In the genomic region with DNA sequence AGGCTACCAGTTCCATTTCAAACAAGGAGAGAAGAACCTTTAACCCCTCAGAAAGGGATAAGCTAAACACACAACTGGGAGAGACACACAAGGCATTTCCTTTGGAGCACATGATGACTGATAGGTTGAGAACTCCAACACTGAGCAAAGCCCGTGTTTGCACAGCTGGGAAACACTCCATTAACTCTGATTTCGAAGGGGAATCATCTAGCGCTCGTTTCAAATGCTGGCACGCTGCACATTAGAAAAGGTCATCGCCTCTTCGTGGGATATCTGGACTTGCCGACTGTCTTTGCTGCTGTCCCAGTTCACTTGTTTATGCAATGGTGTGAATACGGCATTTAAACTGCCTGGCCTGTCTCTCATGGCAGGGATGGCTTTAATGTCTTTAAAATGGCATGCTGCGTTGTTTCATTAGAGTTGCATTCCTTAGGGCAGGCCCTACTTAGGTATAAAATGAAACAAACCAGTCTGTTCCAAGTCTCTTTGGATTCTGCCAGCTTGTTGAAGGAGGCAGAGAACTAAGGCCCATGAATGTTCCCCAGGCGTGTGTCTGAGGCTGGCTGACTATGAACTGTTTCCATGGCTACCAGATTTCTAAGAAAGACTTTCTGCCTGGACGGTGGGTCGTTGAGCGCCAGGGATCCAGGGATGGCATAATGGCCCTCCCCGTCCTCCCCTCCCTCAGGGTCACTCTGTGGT, we compare ENCODE assay signal across 8 mouse cellular contexts.
DNase-seq lines count a peak whose midpoint lies in the region; ATAC-seq lines count a peak whose summit lies in the region.

No protein-coding gene starts in this region.

- no peak for DNase-seq in heart, embryonic 10.5 days (ENCODE audit: low spot score)
- no peak for DNase-seq in heart, postnatal 36 days
- peak; percentile 24 for DNase-seq in embryonic facial prominence, embryonic 14.5 days (ENCODE audit: low spot score)
- peak; percentile 97 for DNase-seq in midbrain, embryonic 11.5 days (ENCODE audit: low spot score, missing footprints)
- DNase-seq in MN1 (ENCODE audit: low spot score), result no peak
- no peak for DNase-seq in T-cell, adult 2 months (ENCODE audit: low spot score)
- DNase-seq in adrenal gland, adult 8-10 months, result no peak

- intact Hi-C loops in heart, postnatal 36 days (cut with DNase I), result no loop called here

- peak overlapping the region; percentile 29; the same call in 1 of the 2 replicates for H3K4me3 ChIP-seq in heart, embryonic 10.5 days
- no peak overlapping the region for H3K4me3 ChIP-seq in embryonic facial prominence, embryonic 14.5 days (ENCODE audit: low read depth, low read length)
- no peak overlapping the region for H3K4me3 ChIP-seq in hindbrain, embryonic 15.5 days
- H3K4me3 ChIP-seq in midbrain, embryonic 11.5 days (ENCODE audit: low read depth, low read length), result no peak overlapping the region

- no peaks in the 10 kb centered on the region for H3K36me3 ChIP-seq in heart, embryonic 10.5 days
- no peaks in the 10 kb centered on the region for H3K36me3 ChIP-seq in embryonic facial prominence, embryonic 14.5 days (ENCODE audit: control insufficient read depth, insufficient read depth, low read length)
- no peaks in the 10 kb centered on the region for H3K36me3 ChIP-seq in hindbrain, embryonic 15.5 days
- H3K36me3 ChIP-seq in midbrain, embryonic 11.5 days (ENCODE audit: control insufficient read depth, insufficient read depth, low read length), result no peaks in the 10 kb centered on the region

- no peaks in the 10 kb centered on the region for H3K9me3 ChIP-seq in heart, embryonic 10.5 days
- no peaks in the 10 kb centered on the region for H3K9me3 ChIP-seq in embryonic facial prominence, embryonic 14.5 days (ENCODE audit: control insufficient read depth, low read length)
- H3K9me3 ChIP-seq in hindbrain, embryonic 15.5 days, result no peaks in the 10 kb centered on the region
- no peaks in the 10 kb centered on the region for H3K9me3 ChIP-seq in midbrain, embryonic 11.5 days (ENCODE audit: control insufficient read depth, low read length)

- no peak overlapping the region for H3K4me2 ChIP-seq in embryonic facial prominence, embryonic 14.5 days (ENCODE audit: low read depth, low read length)
- peak overlapping the region; percentile 10; the same call in 1 of the 2 replicates for H3K4me2 ChIP-seq in hindbrain, embryonic 15.5 days
- H3K4me2 ChIP-seq in midbrain, embryonic 11.5 days, result peak overlapping the region; percentile 15; the same call in 1 of the 2 replicates

- H3K9ac ChIP-seq in embryonic facial prominence, embryonic 14.5 days (ENCODE audit: low read depth, low read length), result no peak overlapping the region
- H3K9ac ChIP-seq in hindbrain, embryonic 15.5 days, result no peak overlapping the region
- peak overlapping the region; percentile 24; the same call in 1 of the 2 replicates for H3K9ac ChIP-seq in midbrain, embryonic 11.5 days (ENCODE audit: low read length)

- peak overlapping the region; percentile 44; the same call in 1 of the 2 replicates for H3K27ac ChIP-seq in heart, embryonic 10.5 days
- H3K27ac ChIP-seq in embryonic facial prominence, embryonic 14.5 days (replicated peaks; ENCODE audit: low read depth, low read length), result no peak overlapping the region
- H3K27ac ChIP-seq in hindbrain, embryonic 15.5 days (replicated peaks), result peak overlapping the region; percentile 38
- peak overlapping the region; percentile 72 for H3K27ac ChIP-seq in midbrain, embryonic 11.5 days (ENCODE audit: low read depth, low read length)

- WGBS in heart, embryonic 10.5 days, result 50% methylated on average over 15 of the region's 15 CpGs
- WGBS in embryonic facial prominence, embryonic 14.5 days, result 45% methylated on average over 15 of the region's 15 CpGs
- WGBS in hindbrain, embryonic 15.5 days, result 10% methylated on average over 15 of the region's 15 CpGs
- WGBS in midbrain, embryonic 11.5 days, result 11% methylated on average over 15 of the region's 15 CpGs

- ATAC-seq in embryonic facial prominence, embryonic 14.5 days (ENCODE audit: low read depth), result no peak
- ATAC-seq in hindbrain, embryonic 15.5 days (ENCODE audit: low FRiP score, low read depth), result peak; percentile 93
- peak; percentile 91 for ATAC-seq in midbrain, embryonic 11.5 days (ENCODE audit: low FRiP score)

- H3K27me3 ChIP-seq in heart, embryonic 10.5 days (ENCODE audit: insufficient read depth, poor library complexity, severe bottlenecking), result no peaks in the 10 kb centered on the region
- H3K27me3 ChIP-seq in embryonic facial prominence, embryonic 14.5 days (replicated peaks; ENCODE audit: control insufficient read depth, insufficient read depth, low read length), result no peaks in the 10 kb centered on the region
- H3K27me3 ChIP-seq in hindbrain, embryonic 15.5 days, result 0 out of 2 replicates have a peak, but pooled peaks cover 3% of the 10 kb centered on the region
- H3K27me3 ChIP-seq in midbrain, embryonic 11.5 days (ENCODE audit: control insufficient read depth, insufficient read depth, low read length), result no peaks in the 10 kb centered on the region

- peaks cover 13% of the 10 kb centered on the region for H3K4me1 ChIP-seq in heart, embryonic 10.5 days
- H3K4me1 ChIP-seq in embryonic facial prominence, embryonic 14.5 days (ENCODE audit: control insufficient read depth, insufficient read depth, low read length), result 0 out of 2 replicates have a peak, but pooled peaks cover under 1% of the 10 kb centered on the region
- H3K4me1 ChIP-seq in hindbrain, embryonic 15.5 days (replicated peaks), result peaks cover 17% of the 10 kb centered on the region
- peaks cover 13% of the 10 kb centered on the region for H3K4me1 ChIP-seq in midbrain, embryonic 11.5 days (ENCODE audit: control insufficient read depth, insufficient read depth, low read length)

Comparison
In these comparisons a context has a peak if more than half of its experiments do, and no peak if none do; other contexts are left out.
1. DNase-seq: peak in embryonic facial prominence, embryonic 14.5 days (single experiment) and midbrain, embryonic 11.5 days (single experiment); none in heart, embryonic 10.5 days (single experiment), heart, postnatal 36 days (0 of 2), MN1 (single experiment), T-cell, adult 2 months (single experiment) and adrenal gland, adult 8-10 months (single experiment).